Mouse (Mus musculus): Measurements from ENCODE around the gene Olfr286.

DNA sequence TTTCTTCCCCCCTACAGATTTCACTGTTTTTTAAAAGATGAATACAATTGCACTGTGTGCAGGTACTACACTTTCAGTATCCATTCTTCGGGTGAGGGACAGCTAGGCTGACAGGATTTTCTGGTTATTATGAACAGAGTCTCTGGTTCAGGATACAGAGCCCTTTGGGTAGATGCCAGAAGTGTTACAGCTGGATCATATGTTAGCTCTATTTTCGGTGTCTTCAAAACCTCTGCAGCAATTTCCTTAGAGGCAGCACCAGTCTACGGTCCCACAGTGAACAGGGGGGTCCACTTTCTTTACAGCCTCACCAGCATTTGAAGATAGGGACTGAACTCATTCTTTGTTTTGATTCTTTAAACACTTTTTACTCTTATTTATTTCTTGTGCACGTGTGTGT is 49.8 kb downstream of the Olfr286 start:
- no peak for TF ChIP-seq GATA1 (IDR thresholded peaks at IDR 0.05; ENCODE audit: borderline replicate concordance, low read length)
- TF ChIP-seq FLI1 (IDR thresholded peaks at IDR 0.05; ENCODE audit: low read length), result no peak
